Mouse (Mus musculus) natural killer cell, adult 2 months (primary cell): ENCODE results near the gene Pyroxd1.

Experiments
- DNase-seq, 2 experiments: peaks; one replicate each; pipeline ENCODE4 v3.0.0; 2022; ENCODE audit warnings: low spot score in 2 of 2

The Pyroxd1 gene

DNA sequence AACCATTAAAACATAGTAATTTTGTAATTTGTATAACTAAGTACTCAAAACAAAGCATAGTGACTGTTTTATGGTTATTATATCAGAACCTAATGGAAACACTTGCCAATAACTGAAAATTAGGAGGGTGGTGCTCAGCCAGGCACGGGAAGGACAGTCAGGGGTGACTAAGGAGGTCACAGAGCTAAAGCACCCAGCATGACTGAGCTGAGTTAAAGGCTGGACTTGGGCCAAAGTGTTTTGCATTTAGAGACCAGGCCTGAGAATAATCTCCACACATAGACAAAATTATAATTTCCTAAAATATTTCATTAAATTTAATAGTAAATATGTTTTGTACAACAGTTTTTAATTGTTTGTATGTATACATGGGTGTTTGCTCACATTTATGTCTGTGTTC, 31.6 kb downstream of the Pyroxd1 start:
- DNase-seq: no peak

DNA sequence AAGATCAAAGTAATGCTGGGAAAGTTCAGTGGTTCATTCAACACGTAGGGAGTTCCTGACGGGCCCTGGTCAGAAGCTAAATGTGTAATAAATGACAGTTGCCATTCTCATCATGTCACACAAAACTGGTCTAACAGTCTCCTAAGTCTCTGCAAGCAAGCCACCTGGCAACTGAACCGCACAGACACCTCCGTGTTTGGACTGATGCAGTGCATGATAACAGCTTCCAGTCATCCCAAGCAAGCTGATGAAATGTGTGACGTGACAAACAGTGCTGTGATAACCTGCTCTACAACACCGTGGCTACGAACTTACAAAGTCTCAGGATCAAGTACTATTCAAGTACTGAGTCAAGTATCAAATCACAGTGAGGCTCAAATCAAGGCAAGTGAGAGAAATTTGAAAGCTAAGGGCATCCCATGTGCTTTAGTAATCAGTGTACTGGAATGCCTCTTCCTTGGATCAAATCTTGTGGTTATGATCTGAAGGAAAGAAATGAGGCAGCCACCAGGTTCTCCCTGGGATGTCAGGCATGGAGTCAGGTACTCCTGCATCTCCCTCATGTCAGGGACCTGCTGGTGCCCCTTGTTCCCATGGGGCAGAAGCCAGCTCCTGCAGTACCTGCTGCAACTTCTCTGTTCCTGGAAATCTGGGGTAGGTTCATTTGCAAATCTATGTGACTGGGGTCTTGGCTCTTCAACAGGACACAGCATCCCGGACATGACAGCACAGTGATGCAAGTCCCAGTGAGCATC, 33.3 kb downstream of the Pyroxd1 start:
- DNase-seq: no peak

DNA sequence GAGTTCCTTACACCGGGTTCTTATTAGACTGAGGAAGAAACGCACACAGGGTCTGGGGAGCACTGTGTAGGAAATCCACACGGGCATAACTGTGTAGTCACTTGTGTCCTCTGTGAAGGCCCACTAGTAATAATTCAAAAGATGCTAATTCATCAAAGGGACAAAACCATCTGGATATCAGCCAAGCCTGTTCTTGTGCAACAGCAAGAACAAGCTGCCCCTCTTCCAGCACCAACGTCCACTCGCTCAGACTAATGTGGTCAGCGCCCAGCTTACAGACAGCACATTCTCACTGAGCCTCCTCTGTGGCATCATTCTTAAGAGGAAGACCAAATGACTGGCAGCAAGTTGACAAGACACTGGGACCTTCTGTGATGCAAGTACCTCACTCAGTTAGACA, 34.5 kb downstream of the Pyroxd1 start:
- DNase-seq: no peak

DNA sequence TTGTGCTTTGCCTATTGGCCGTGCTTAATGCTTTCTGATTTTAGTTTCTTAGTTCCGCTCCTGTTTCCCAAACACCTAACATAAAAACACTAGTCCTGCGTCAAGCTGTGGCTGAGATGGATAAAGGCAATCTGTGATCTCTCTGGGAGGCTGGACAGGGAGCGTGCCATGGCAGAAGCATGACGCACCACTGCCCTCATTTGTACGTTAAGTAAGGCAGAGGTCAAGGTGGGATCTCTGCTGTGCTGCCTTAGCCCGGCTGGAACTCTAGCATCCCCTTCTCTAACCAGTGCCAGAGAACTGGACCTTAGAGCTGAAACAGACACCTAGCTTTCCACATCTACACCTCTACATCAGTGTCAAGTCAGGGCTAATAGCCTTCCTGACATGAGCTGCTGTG, 36.2 kb downstream of the Pyroxd1 start:
- no peak for DNase-seq

DNA sequence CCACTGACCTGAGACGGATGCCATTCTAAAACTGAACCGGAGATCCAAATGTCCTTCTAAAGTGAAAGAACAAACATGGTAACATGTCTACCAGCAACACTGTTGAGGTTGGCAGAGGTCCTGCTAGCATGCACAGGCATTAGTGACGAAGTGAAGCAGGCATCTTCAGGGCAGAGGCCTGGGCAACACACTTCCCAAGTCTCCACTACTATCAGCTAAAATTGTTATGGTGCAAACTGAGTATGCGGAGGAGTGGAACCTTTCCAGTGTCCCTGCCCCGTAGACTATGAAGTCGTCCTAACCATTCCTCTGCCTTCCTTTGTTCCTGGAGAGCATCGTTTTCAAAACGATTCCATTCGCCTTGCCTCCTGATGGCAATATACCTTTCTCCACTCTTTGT, 39.1 kb downstream of the Pyroxd1 start:
- no peak for DNase-seq

DNA sequence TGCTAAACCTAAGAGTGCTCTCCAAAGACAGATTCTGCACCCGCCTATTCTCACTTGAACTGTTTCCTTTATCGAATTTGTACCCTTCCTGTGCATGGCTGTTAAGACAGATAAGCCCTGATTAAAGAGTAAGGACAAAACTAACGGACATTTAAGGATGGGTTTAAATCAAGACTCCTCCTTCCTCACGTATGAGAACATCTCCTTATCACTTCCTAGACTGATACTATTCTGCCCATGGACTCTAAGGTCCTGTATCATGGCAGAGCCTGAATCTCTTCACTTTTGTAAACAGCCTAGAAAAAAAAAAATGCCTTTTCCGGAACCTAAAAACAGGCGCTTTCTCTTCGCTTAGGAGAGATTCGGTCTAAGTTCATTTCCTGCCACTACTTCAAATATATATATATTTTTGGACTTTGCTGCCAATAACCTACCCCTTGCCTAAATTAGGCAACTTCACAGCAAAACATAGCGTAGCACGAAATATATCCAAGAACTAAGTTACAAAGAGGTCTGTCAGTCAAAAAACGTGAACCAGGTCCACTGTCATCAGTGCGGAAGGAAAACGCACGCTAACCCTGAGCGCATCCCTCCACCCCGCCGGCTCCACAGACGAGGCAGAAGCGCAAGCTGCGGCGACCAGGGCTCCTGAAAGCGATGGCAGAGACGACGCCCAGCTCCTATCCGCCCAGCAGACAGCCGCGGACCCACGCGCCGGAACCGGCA, 41.0 kb downstream of the Pyroxd1 start:
- DNase-seq: no peak

DNA sequence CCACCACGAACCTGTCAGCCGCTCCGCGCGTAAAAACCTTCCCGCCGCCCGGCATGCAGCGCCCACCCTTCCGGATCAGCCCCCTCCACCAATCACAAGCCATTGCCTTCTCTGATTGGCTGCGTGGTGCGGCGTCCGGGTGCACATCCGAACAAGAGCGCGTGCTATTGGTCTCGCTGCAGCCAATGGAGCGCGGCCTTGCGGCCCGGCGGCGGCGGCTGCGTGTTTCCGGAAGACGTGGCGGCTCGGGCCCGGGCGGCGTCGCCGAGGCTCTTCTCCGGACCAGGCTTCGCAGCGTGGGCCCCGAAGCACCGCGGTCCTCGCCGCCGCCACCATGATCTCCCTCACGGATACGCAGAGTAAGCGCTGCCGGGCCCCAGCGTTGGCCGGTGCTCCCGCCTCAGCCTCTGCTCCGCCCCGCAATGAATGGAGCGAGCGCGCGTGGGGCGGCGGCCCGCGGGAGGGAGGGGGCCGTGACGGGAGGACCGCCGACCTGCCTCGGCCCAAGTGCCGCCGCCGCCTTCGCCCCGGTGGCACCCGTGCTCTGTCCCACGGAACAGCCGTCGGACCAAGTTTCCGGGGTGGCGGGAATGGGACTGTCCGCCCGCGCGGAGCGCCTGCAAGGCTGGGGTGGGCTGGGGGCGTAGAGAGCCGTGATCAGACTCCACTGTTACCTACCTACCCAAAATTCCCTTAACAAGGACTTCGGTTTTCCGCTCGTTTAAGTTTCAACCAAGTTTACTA, 41.7 kb downstream of the Pyroxd1 start, which contains the start of the genes Recql and Golt1b:
Gene Recql, minus strand, starts transcription at position 77 of the 744 bp plus-strand sequence.
Gene Golt1b, plus strand, starts transcription at position 211 of the 744 bp plus-strand sequence.
- DNase-seq: peak; percentile 98 to 99

DNA sequence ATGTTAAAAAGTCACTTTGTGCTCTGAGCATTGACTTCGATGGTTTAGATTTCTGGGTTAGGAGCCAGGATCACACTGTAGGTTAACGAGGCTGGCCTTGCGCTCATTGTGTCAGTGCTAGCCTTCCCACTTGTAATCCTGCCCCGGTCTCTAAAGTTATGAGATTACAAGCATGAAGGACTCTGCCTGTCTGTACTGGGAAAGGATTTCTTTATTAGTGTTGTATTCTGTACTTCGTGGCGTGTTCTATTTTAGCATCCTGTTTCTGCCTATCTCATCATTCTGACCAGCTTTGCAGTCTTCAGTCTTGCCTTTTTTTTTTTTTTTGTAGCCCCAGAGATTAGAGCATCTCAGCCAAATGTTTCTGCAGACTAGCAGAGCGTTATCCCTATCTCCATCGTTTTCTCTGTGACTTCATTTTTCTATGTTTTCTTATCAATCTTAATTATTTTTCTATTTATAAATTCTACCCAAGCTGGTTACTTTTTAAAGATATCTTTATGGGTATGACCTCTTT, 42.4 kb downstream of the Pyroxd1 start:
- no peak for DNase-seq

DNA sequence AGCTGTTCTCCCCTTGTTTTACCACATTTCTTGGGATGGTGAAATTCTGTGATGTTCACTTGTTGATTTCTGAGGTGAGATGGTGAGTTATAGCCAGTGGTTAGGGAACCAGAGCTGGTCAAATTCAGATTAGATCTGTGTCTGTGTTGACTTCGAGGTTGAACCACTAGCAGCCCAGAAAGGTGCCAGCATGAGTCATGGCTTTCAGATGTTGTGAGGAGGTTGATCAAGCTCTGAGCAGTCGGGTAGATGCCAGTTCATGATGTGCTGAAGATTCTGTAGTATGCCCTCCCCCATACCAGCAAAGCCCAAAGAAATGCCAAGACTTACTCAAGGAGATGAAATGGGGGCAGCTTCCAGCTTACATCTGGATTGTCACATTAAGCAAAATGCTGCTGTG, 43.6 kb downstream of the Pyroxd1 start:
- DNase-seq: peak; percentile 3 to 10

DNA sequence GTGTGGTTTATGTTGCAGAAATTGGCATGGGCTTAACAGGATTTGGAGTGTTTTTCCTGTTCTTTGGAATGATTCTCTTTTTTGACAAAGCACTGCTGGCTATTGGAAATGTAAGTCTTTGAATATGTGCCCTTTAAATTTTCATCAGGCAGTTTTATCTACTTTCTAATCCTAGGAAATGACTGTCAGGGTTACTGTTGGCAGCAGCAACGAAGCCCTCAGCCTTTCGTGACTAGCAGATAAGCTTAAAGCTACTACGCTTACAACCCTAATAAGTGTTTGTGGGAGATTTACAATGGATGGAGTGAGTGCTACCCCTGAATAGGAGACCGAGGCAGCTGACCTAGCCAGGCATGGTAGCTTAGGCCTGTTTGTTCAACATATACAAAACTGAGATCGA, 46.9 kb downstream of the Pyroxd1 start:
- no peak for DNase-seq

DNA sequence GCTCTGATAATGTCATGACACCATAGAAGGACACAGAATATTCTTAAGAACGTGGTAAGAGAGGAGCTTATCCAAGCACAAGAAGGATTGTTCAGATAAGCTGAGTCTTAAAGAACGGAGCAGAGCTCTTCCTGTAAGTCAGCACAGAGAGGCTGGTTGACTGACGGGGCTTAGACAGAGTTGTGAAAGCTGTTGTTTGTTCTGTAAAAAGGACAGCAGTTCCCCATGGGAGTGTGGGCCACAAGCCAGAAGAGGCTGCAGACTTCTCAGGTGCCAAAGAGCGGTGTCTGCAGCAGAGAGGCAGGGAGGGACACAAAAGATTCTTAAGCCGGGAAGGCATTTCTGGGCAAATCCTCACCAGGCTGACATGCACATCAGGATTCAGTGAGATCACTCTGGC, 49.2 kb downstream of the Pyroxd1 start:
- no peak for DNase-seq

DNA sequence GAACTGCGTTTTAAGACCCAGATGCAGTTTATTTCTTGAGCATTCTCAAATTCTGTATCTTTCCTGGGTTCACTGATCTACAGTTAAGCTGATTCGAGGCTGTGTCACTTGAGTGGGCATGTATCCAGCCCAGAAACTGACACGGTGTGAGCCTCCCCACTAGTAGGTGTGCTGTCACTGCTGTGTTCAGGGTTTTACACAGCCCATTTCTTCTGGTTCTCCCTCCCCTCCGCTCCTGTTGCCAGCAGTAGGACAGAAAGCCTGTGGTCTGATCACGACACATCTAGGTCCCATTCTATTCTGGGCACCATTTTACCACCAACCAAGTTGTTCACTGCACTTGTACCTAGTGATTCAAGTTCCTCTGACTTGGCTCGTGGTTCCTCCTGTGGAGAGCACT, 50.3 kb downstream of the Pyroxd1 start:
- DNase-seq: no peak

DNA sequence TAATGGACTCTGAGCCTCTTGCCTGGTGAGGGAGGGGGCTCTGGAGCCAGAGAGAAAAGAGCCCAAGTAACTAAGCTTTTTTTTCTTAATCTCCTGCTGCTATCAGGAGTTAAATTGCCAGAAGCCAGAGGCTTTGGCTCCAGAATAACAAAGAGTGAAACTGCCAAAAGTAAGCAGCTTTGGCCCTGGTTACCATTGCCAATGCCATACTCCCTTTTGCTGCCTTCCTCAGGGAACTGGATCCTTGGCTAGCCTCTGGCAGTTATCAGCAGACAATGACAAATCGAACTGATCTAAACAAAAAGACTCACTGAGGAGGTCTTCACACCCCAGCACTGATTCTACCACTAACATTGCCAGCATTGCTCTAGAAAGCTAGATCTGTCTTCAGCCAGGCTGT, 65.7 kb downstream of the Pyroxd1 start:
- no peak for DNase-seq
